Mouse (Mus musculus): Measurements from ENCODE around the gene Trak1.

- no peak for TF ChIP-seq CTCF (IDR thresholded peaks at IDR 0.05; ENCODE audit: low read depth)
- no peak for TF ChIP-seq EP300 (IDR thresholded peaks at IDR 0.05; ENCODE audit: low read depth)
Measured at GRCm38 (mm10) chr9:121319323-121319966, 22.1 kb downstream of the Trak1 start.

Measured in liver, embryonic 14.5 days (tissue).